Mouse (Mus musculus): ENCODE measurements around the gene Prss57. TPM values are rescaled to one million over a fixed set of nuclear protein-coding genes. Genes with fewer than 3 reads are reported as not detected.
A peak's percentile ranks its signal among the peaks of the same experiment; 100 is the strongest.

Gene Prss57
- total and polyA plus RNA-seq, 3 experiments, result 0.08 TPM; not detected in 2

GRCm38 (mm10) chr10:79820782-79821181 is 30.0 kb upstream of the Prss57 start, which contains the start of gene Misp:
Gene Misp, plus strand, starts transcription at chr10:79820989.
- Histone ChIP-seq H3K4me1 (ENCODE audit: control insufficient read depth, insufficient read depth, low read length) (peaks cover 5% of the 10 kb centered on the region), H3K4me3 (no peak within 1 kb of the TSS), H3K36me3 (ENCODE audit: control insufficient read depth, insufficient read depth, low read length) (no peaks in the 10 kb centered on the region), H3K27me3 (ENCODE audit: control insufficient read depth, insufficient read depth, low read length) (no peaks in the 10 kb centered on the region), H3K79me2 (replicated peaks; ENCODE audit: control insufficient read depth, insufficient read depth, low read length) (no peaks in the 10 kb centered on the region), H3K27ac (no peak within 1 kb of the TSS), H3K9ac (ENCODE audit: low read depth, low read length) (no peak within 1 kb of the TSS)
- intact Hi-C loops (cut with DNase I), result no loop called here
- DNase-seq, result no peak
- TF ChIP-seq POLR2A (IDR thresholded peaks at IDR 0.05; ENCODE audit: insufficient read depth, low read depth, low read length) (no peak), CTCF (IDR thresholded peaks at IDR 0.05) (0 out of 2 replicates have a peak, but pooled peaks have one; percentile 11), EP300 (IDR thresholded peaks at IDR 0.05; ENCODE audit: insufficient read depth, low read depth, low read length) (no peak)
- 81% methylated on average over 11 of the region's 11 CpGs for WGBS

GRCm38 (mm10) chr10:79820277-79820676 is 29.5 kb upstream of the Prss57 start:
- TF ChIP-seq EP300 (IDR thresholded peaks at IDR 0.05; ENCODE audit: insufficient read depth, low read depth, low read length) (no peak), POLR2A (IDR thresholded peaks at IDR 0.05; ENCODE audit: insufficient read depth, low read depth, low read length) (no peak), CTCF (IDR thresholded peaks at IDR 0.05) (no peak)
- no peaks in the 10 kb centered on the region for H3K79me2 ChIP-seq (replicated peaks; ENCODE audit: control insufficient read depth, insufficient read depth, low read length)
- no peak overlapping the region for H3K27ac ChIP-seq
- no peak for DNase-seq
- intact Hi-C loops (cut with DNase I), result no loop called here
- no peak overlapping the region for H3K4me3 ChIP-seq
- no peaks in the 10 kb centered on the region for H3K36me3 ChIP-seq (ENCODE audit: control insufficient read depth, insufficient read depth, low read length)
- peaks cover 5% of the 10 kb centered on the region for H3K4me1 ChIP-seq (ENCODE audit: control insufficient read depth, insufficient read depth, low read length)
- no peaks in the 10 kb centered on the region for H3K27me3 ChIP-seq (ENCODE audit: control insufficient read depth, insufficient read depth, low read length)
- 80% methylated on average over 8 of the region's 8 CpGs for WGBS
- no peak overlapping the region for H3K9ac ChIP-seq (ENCODE audit: low read depth, low read length)

- Histone ChIP-seq H3K4me1 (ENCODE audit: control insufficient read depth, insufficient read depth, low read length) (peaks cover 4% of the 10 kb centered on the region), H3K36me3 (ENCODE audit: control insufficient read depth, insufficient read depth, low read length) (no peaks in the 10 kb centered on the region), H3K4me3 (no peak overlapping the region), H3K27ac (no peak overlapping the region), H3K27me3 (ENCODE audit: control insufficient read depth, insufficient read depth, low read length) (no peaks in the 10 kb centered on the region), H3K79me2 (replicated peaks; ENCODE audit: control insufficient read depth, insufficient read depth, low read length) (no peaks in the 10 kb centered on the region), H3K9ac (ENCODE audit: low read depth, low read length) (no peak overlapping the region)
- intact Hi-C loops (cut with DNase I), result loop anchor here (5.0 kb wide), 1 partner anchor 37 kb away; no protein-coding TSS in a partner anchor
- TF ChIP-seq POLR2A (IDR thresholded peaks at IDR 0.05; ENCODE audit: insufficient read depth, low read depth, low read length), result no peak
- no peak for TF ChIP-seq EP300 (IDR thresholded peaks at IDR 0.05; ENCODE audit: insufficient read depth, low read depth, low read length)
- no peak for TF ChIP-seq CTCF (IDR thresholded peaks at IDR 0.05)
- 90% methylated on average over 17 of the region's 17 CpGs for WGBS
- DNase-seq, result no peak
Measured at GRCm38 (mm10) chr10:79819606-79820005, 28.8 kb upstream of the Prss57 start.

GRCm38 (mm10) chr10:79818225-79818624 is 27.5 kb upstream of the Prss57 start:
- intact Hi-C loops (cut with DNase I), result loop anchor here (5.0 kb wide), 1 partner anchor 36 kb away; no protein-coding TSS in a partner anchor
- TF ChIP-seq CTCF (IDR thresholded peaks at IDR 0.05) (no peak), POLR2A (IDR thresholded peaks at IDR 0.05; ENCODE audit: insufficient read depth, low read depth, low read length) (no peak), EP300 (IDR thresholded peaks at IDR 0.05; ENCODE audit: insufficient read depth, low read depth, low read length) (no peak)
- no peak overlapping the region for H3K9ac ChIP-seq (ENCODE audit: low read depth, low read length)

GRCm38 (mm10) chr10:79817111-79817510 is 26.4 kb upstream of the Prss57 start:
- H3K27me3 ChIP-seq (ENCODE audit: control insufficient read depth, insufficient read depth, low read length), result no peaks in the 10 kb centered on the region
- no peak for DNase-seq
- intact Hi-C loops (cut with DNase I), result loop anchor here (5.0 kb wide), 1 partner anchor 35 kb away; no protein-coding TSS in a partner anchor
- H3K4me3 ChIP-seq, result no peak overlapping the region
- no peaks in the 10 kb centered on the region for H3K79me2 ChIP-seq (replicated peaks; ENCODE audit: control insufficient read depth, insufficient read depth, low read length)
- no peak overlapping the region for H3K9ac ChIP-seq (ENCODE audit: low read depth, low read length)
- no peaks in the 10 kb centered on the region for H3K36me3 ChIP-seq (ENCODE audit: control insufficient read depth, insufficient read depth, low read length)
- 68% methylated on average over 2 of the region's 2 CpGs for WGBS
- TF ChIP-seq CTCF (IDR thresholded peaks at IDR 0.05), result peak; percentile 64
- TF ChIP-seq EP300 (IDR thresholded peaks at IDR 0.05; ENCODE audit: insufficient read depth, low read depth, low read length), result no peak
- H3K4me1 ChIP-seq (ENCODE audit: control insufficient read depth, insufficient read depth, low read length), result 0 out of 2 replicates have a peak, but pooled peaks cover under 1% of the 10 kb centered on the region
- no peak overlapping the region for H3K27ac ChIP-seq

More at GRCm38 (mm10) chr10:79818225-79818624, 27.5 kb upstream of the Prss57 start:
- Histone ChIP-seq H3K27ac (no peak overlapping the region), H3K4me1 (ENCODE audit: control insufficient read depth, insufficient read depth, low read length) (no peaks in the 10 kb centered on the region), H3K27me3 (ENCODE audit: control insufficient read depth, insufficient read depth, low read length) (no peaks in the 10 kb centered on the region), H3K36me3 (ENCODE audit: control insufficient read depth, insufficient read depth, low read length) (no peaks in the 10 kb centered on the region), H3K4me3 (no peak overlapping the region), H3K79me2 (replicated peaks; ENCODE audit: control insufficient read depth, insufficient read depth, low read length) (no peaks in the 10 kb centered on the region)
- 66% methylated on average over 4 of the region's 4 CpGs for WGBS
- DNase-seq, result no peak

- Histone ChIP-seq H3K36me3 (ENCODE audit: control insufficient read depth, insufficient read depth, low read length) (no peaks in the 10 kb centered on the region), H3K4me3 (no peak overlapping the region), H3K27me3 (ENCODE audit: control insufficient read depth, insufficient read depth, low read length) (no peaks in the 10 kb centered on the region), H3K27ac (no peak overlapping the region), H3K9ac (ENCODE audit: low read depth, low read length) (no peak overlapping the region), H3K79me2 (replicated peaks; ENCODE audit: control insufficient read depth, insufficient read depth, low read length) (no peaks in the 10 kb centered on the region), H3K4me1 (ENCODE audit: control insufficient read depth, insufficient read depth, low read length) (0 out of 2 replicates have a peak, but pooled peaks cover 1% of the 10 kb centered on the region)
- intact Hi-C loops (cut with DNase I), result loop anchor here (5.0 kb wide), 1 partner anchor 34 kb away; no protein-coding TSS in a partner anchor
- no peak for TF ChIP-seq POLR2A (IDR thresholded peaks at IDR 0.05; ENCODE audit: insufficient read depth, low read depth, low read length)
- no peak for TF ChIP-seq CTCF (IDR thresholded peaks at IDR 0.05)
- no peak for TF ChIP-seq EP300 (IDR thresholded peaks at IDR 0.05; ENCODE audit: insufficient read depth, low read depth, low read length)
- 84% methylated on average over 12 of the region's 12 CpGs for WGBS
- no peak for DNase-seq
Measured at GRCm38 (mm10) chr10:79815671-79816494, 25.1 kb upstream of the Prss57 start.
